ENCODE assay signal across 22 mouse cellular contexts in genomic region chr9:69321956-69322355, GRCm38 (mm10).
"Had no signal": no experiment of that assay in that cellular context is flagged by ENCODE, and none has a peak within 500 bp of the region (broad histone marks: within the 10 kb centered on the region; RNA-seq: fewer than 3 reads in every experiment).

No protein-coding gene starts in this region.

- DNase-seq: heart, postnatal 10 days; heart, postnatal 14 days; heart, postnatal 36 days; heart, postnatal 4 days; kidney, adult 11 months; kidney, adult 18-20 months; kidney, adult 2 months; kidney, adult 8-10 months; kidney, adult 9 months; kidney, postnatal 10 days; kidney, postnatal 14 days; kidney, postnatal 25 days; kidney, postnatal 36 days; kidney, postnatal 4 days; layer of hippocampus, adult 9-11 months; layer of hippocampus, postnatal 36 days had no signal

- ATAC-seq: hindbrain, embryonic 16.5 days; hindbrain, postnatal 0 days; inflammation-experienced regulatory T-cells, adult 6 months; intestine, embryonic 15.5 days; intestine, embryonic 16.5 days; intestine, postnatal 0 days had no signal
